12 mouse cellular contexts compared by ENCODE assay signal in the genomic region with DNA sequence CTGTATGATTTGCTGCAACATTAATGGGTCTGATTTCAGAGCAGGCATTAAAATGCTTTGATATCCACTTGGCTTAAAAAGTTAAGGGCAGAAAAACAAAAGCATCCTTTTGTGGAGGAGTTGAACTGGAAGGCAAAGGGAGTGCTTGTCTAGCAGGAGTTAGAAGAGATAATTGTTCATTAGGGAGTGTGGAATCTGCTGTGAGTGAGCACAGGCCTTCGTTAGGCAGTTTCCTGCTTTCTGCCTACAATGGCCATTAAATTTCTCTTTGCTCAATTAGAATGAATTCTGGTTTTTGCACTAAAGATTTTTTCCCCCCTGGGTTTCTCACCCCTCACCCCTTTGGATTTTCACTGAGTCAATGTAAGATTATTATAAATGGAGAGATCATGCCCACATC.
"Had no signal": no experiment of that assay in that cellular context is flagged by ENCODE, and none has a peak within 500 bp of the region (broad histone marks: within the 10 kb centered on the region; RNA-seq: fewer than 3 reads in every experiment).

No protein-coding gene starts in this region.

- DNase-seq: liver, embryonic 13.5 days; liver, postnatal 0 days; lung, adult 2 months; lung, postnatal 14 days; lung, postnatal 36 days; midbrain, embryonic 14.5 days; right cerebral cortex, postnatal 14 days; thymus, adult 2 months; thymus, postnatal 25 days; thymus, postnatal 4 days had no signal

- ATAC-seq: liver, postnatal 0 days; lung, postnatal 0 days; midbrain, embryonic 16.5 days had no signal
